Mouse (Mus musculus) gastrocnemius, adult 2 months (tissue): ENCODE data around the gene Glrx3. TPM values are rescaled to one million over a fixed set of nuclear protein-coding genes. Genes with fewer than 3 reads are reported as not detected.
A peak's percentile ranks its signal among the peaks of the same experiment; 100 is the strongest.

ENCODE experiments used
- DNase-seq: peaks from one replicate; pipeline ENCODE4 v3.0.0; 2022
- H3K27ac ChIP-seq: fragments of 200-600 bp; 2 replicates; pipeline ENCODE4 v1.8.1; 2022; ENCODE audit warnings: mild to moderate bottlenecking
- H3K4me3 ChIP-seq: fragments of 200-600 bp; 2 replicates; pipeline ENCODE4 v1.8.1; 2022; ENCODE audit warnings: mild to moderate bottlenecking, moderate library complexity
- CTCF ChIP-seq: fragments of 200-600 bp; IDR thresholded peaks from 2 replicates; pipeline ENCODE4 v1.8.1; 2022; ENCODE audit warnings: antibody characterized with exemption, mild to moderate bottlenecking, moderate library complexity
- intact Hi-C: fragments of 180-260 bp; cut with DNase I; formaldehyde crosslinking; loops from one replicate; pipeline ENCODE4 v1.15.1; 2025
- long read RNA-seq, 2 experiments: library from polyadenylated mRNA; stranded (forward); transcript quantifications; one replicate each; pipeline ENCODE4 v2.0.0; 2021
- total RNA-seq, 2 experiments: library from RNA; stranded (reverse); gene quantifications; 2 replicates each; pipeline ENCODE4 v1.2.3; 2021

Gene Glrx3
- 100 to 1,000 TPM; 133 to 142 TPM for total RNA-seq
- long read RNA-seq, experiment 1, transcript Glrx3-201 (11 exons, 1,685 nt): major isoform, 215 of 240 reads
- long read RNA-seq, experiment 1, partial matches to known transcripts: 17 of 240 reads
- long read RNA-seq, experiment 1, other reads (novel, unspliced or antisense): 8 of 240 reads
- long read RNA-seq, experiment 2, transcript Glrx3-201 (11 exons, 1,685 nt): major isoform, 265 of 302 reads
- long read RNA-seq, experiment 2, partial matches to known transcripts: 17 of 302 reads
- long read RNA-seq, experiment 2, other reads (novel, unspliced or antisense): 20 of 302 reads

GRCm38 (mm10) chr7:137437440-137438178 lies at the start of gene Glrx3:
Glrx3 (plus strand) TSS chr7:137437614.
- peak; percentile 98 for DNase-seq
- H3K4me3 ChIP-seq: peak within 1 kb of the TSS; percentile 76
- no peak for TF ChIP-seq CTCF
- H3K27ac ChIP-seq: peak within 1 kb of the TSS; percentile 97
- intact Hi-C loops: loop anchor here (1.0 kb wide), 1 partner anchor 27 kb away; the partner anchor contains the start of gene 9430038I01Rik

GRCm38 (mm10) chr7:137387863-137388262 lies 49.6 kb upstream of the Glrx3 start:
- no peak overlapping the region for H3K27ac ChIP-seq
- H3K4me3 ChIP-seq: no peak overlapping the region
- intact Hi-C loops: no loop called here
- no peak for TF ChIP-seq CTCF
- no peak for DNase-seq

GRCm38 (mm10) chr7:137395421-137395820 lies 42.0 kb upstream of the Glrx3 start:
- H3K4me3 ChIP-seq: no peak overlapping the region
- DNase-seq: no peak
- intact Hi-C loops: no loop called here
- H3K27ac ChIP-seq: no peak overlapping the region
- TF ChIP-seq CTCF: no peak

GRCm38 (mm10) chr7:137397361-137397910 lies 40.0 kb upstream of the Glrx3 start:
- no peak for TF ChIP-seq CTCF
- Histone ChIP-seq H3K4me3 (no peak overlapping the region), H3K27ac (no peak overlapping the region)
- intact Hi-C loops: no loop called here
- no peak for DNase-seq

GRCm38 (mm10) chr7:137398973-137399372 lies 38.4 kb upstream of the Glrx3 start:
- Histone ChIP-seq H3K4me3 (no peak overlapping the region), H3K27ac (no peak overlapping the region)
- TF ChIP-seq CTCF: no peak
- DNase-seq: no peak
- intact Hi-C loops: no loop called here

- intact Hi-C loops: no loop called here
- TF ChIP-seq CTCF: no peak
These were observed 33.3 kb upstream of the Glrx3 start for GRCm38 (mm10) chr7:137404146-137404545.

GRCm38 (mm10) chr7:137407428-137408058 lies 29.9 kb upstream of the Glrx3 start:
- Histone ChIP-seq H3K27ac (no peak overlapping the region), H3K4me3 (no peak overlapping the region)
- intact Hi-C loops: no loop called here
- TF ChIP-seq CTCF: no peak
- DNase-seq: no peak

More at GRCm38 (mm10) chr7:137404146-137404545, 33.3 kb upstream of the Glrx3 start:
- no peak for DNase-seq
- Histone ChIP-seq H3K27ac (no peak overlapping the region), H3K4me3 (no peak overlapping the region)

GRCm38 (mm10) chr7:137410337-137411197 lies 26.8 kb upstream of the Glrx3 start, which contains the start of gene 9430038I01Rik:
9430038I01Rik (minus strand) TSS chr7:137410762.
- H3K27ac ChIP-seq: peak within 1 kb of the TSS; percentile 99
- peak; percentile 99 for DNase-seq
- H3K4me3 ChIP-seq: peak within 1 kb of the TSS; percentile 72
- intact Hi-C loops: loop anchor here (1.0 kb wide), 1 partner anchor 27 kb away; the partner anchor contains the start of gene Glrx3
- TF ChIP-seq CTCF: no peak

- Histone ChIP-seq H3K4me3 (no peak overlapping the region), H3K27ac (no peak overlapping the region)
- no peak; the same call in 1 of the 2 replicates for TF ChIP-seq CTCF
- intact Hi-C loops: no loop called here
- DNase-seq: no peak
These were observed 22.7 kb upstream of the Glrx3 start for GRCm38 (mm10) chr7:137414710-137415109.

GRCm38 (mm10) chr7:137420550-137420949 lies 16.9 kb upstream of the Glrx3 start:
- no peak overlapping the region for H3K4me3 ChIP-seq
- no peak for DNase-seq
- intact Hi-C loops: no loop called here
- no peak for TF ChIP-seq CTCF
- no peak overlapping the region for H3K27ac ChIP-seq

GRCm38 (mm10) chr7:137421236-137421635 lies 16.2 kb upstream of the Glrx3 start:
- DNase-seq: no peak
- Histone ChIP-seq H3K4me3 (no peak overlapping the region), H3K27ac (no peak overlapping the region)
- no peak for TF ChIP-seq CTCF
- intact Hi-C loops: no loop called here

- Histone ChIP-seq H3K27ac (no peak overlapping the region), H3K4me3 (no peak overlapping the region)
- TF ChIP-seq CTCF: no peak
- intact Hi-C loops: no loop called here
- DNase-seq: no peak
These were observed 10.7 kb upstream of the Glrx3 start for GRCm38 (mm10) chr7:137426693-137427092.
